Mouse (Mus musculus) intestine, embryonic 14.5 days (tissue): Measurements from ENCODE around the gene Dnajb13. TPM values are rescaled to one million over a fixed set of nuclear protein-coding genes. Genes with fewer than 3 reads are reported as not detected.

ENCODE experiments used
- ATAC-seq: fragments of 200-750 bp; cut with Nextera tagmentation; replicated peaks from 2 replicates; pipeline ENCODE4 v1.8.0; 2017; ENCODE audit warnings: low read depth, moderate number of reproducible peaks, moderate TSS enrichment, moderate library complexity; ENCODE audit not compliant: low FRiP score, low TSS enrichment
- DNase-seq: peaks from one replicate; pipeline ENCODE4 v3.0.0-alpha.2; 2018; ENCODE audit warnings: low spot score
- H3K27ac ChIP-seq: fragments of 300-500 bp; sonication (generic); 2 replicates; pipeline ENCODE4 v1.5.1; 2014; ENCODE audit warnings: low read depth, mild to moderate bottlenecking, control low read depth
- H3K27me3 ChIP-seq: fragments of 300-500 bp; sonication (generic); replicated peaks from 2 replicates; pipeline ENCODE4 v1.6.1; 2014; ENCODE audit warnings: low read length, control low read depth; ENCODE audit not compliant: control insufficient read depth, insufficient read depth
- H3K36me3 ChIP-seq: fragments of 300-500 bp; sonication (generic); 2 replicates; pipeline ENCODE4 v1.6.1; 2014; ENCODE audit warnings: low read length, control low read depth; ENCODE audit not compliant: control insufficient read depth, insufficient read depth
- H3K4me1 ChIP-seq: fragments of 300-500 bp; sonication (generic); replicated peaks from 2 replicates; pipeline ENCODE4 v1.6.1; 2014; ENCODE audit warnings: low read length, control low read depth, mixed read lengths; ENCODE audit not compliant: control insufficient read depth, insufficient read depth
- H3K4me2 ChIP-seq: fragments of 300-500 bp; sonication (generic); 2 replicates; pipeline ENCODE4 v1.6.1; 2014; ENCODE audit warnings: low read length
- H3K4me3 ChIP-seq: fragments of 300-500 bp; sonication (generic); 2 replicates; pipeline ENCODE4 v1.5.1; 2014; ENCODE audit warnings: low read depth, low read length, control low read depth, mixed read lengths
- H3K9ac ChIP-seq: fragments of 300-500 bp; sonication (generic); 2 replicates; pipeline ENCODE4 v1.6.1; 2014; ENCODE audit warnings: mild to moderate bottlenecking, low read length
- H3K9me3 ChIP-seq: fragments of 300-500 bp; sonication (generic); 2 replicates; pipeline ENCODE4 v1.6.1; 2016; ENCODE audit warnings: low read length, control low read depth; ENCODE audit not compliant: control insufficient read depth
- WGBS: fragments of 180-500 bp; shearing (Covaris S2); extraction: QIAGEN DNeasy Blood & Tissue Kit; methylation state at CpG from one replicate; pipeline ENCODE4 v1.1.7; 2014; 5-methylcytosine and 5-hydroxymethylcytosine counted together
- polyA plus RNA-seq: library from polyadenylated mRNA; unstranded; fragments of >200 nt; fragmentation: Nextera tagmentation; extraction: Ambion mirVana; gene quantifications from 2 replicates; pipeline ENCODE4 v1.2.1, GENCODE M21; 2014

Gene Dnajb13
- polyA plus RNA-seq, 1 experiment from 2014 or later, result 0.24 TPM

DNA sequence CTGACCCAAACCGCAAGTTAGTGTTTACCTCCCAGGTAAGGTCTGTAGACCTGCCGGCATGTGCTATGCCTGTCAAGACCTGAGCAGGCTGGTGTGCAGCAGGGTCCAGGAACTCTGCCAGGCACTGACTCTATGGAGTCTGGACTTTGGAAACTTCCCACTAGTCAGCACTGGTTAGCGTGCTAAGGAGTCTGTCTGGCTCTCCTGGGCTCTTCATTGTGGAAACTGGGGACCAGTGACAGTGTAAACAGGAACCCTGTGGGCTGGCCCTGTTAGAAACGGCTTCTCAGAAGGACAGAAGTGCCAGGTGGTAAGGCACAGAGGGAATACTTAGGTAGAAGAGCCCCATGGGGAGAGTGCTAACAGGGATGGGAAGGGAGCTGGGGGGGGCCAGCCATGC is 49.5 kb downstream of the Dnajb13 start:
- H3K4me3 ChIP-seq, result no peak overlapping the region
- H3K27ac ChIP-seq, result no peak overlapping the region
- peaks cover 36% of the 10 kb centered on the region for H3K36me3 ChIP-seq
- no peaks in the 10 kb centered on the region for H3K27me3 ChIP-seq
- 76% methylated on average over 4 of the region's 4 CpGs for WGBS
- DNase-seq, result no peak
- no peak overlapping the region for H3K9ac ChIP-seq
- no peak for ATAC-seq
- H3K4me1 ChIP-seq, result peaks cover 7% of the 10 kb centered on the region; the same call in 1 of the 2 replicates
- no peaks in the 10 kb centered on the region for H3K9me3 ChIP-seq
- no peak overlapping the region for H3K4me2 ChIP-seq

DNA sequence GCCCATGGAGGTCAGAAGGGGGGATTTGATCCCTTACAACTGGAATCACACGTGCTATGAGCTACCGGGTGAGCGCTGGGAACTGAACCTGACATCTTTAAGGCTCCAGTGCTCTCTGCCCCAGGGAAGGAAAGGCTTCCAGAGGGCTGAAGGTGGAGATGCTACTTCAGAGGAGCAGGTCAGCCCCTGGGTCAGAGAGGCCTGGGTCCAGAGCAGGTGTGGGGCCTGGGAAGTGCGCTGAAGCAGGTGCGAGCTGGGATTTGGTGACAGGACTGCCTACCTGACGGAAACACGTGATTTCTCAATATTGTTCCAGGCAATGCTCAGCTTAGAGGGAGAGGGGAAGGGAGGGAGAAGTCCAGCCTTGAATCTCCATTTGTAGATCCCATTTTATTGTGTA is 50.5 kb downstream of the Dnajb13 start:
- no peak overlapping the region for H3K9ac ChIP-seq
- H3K9me3 ChIP-seq, result no peaks in the 10 kb centered on the region
- no peaks in the 10 kb centered on the region for H3K27me3 ChIP-seq
- DNase-seq, result no peak
- H3K4me1 ChIP-seq, result peaks cover 7% of the 10 kb centered on the region; the same call in 1 of the 2 replicates
- 95% methylated on average over 7 of the region's 7 CpGs for WGBS
- ATAC-seq, result no peak
- peaks cover 36% of the 10 kb centered on the region for H3K36me3 ChIP-seq
- H3K4me3 ChIP-seq, result no peak overlapping the region
- H3K27ac ChIP-seq, result no peak overlapping the region
- H3K4me2 ChIP-seq, result no peak overlapping the region

DNA sequence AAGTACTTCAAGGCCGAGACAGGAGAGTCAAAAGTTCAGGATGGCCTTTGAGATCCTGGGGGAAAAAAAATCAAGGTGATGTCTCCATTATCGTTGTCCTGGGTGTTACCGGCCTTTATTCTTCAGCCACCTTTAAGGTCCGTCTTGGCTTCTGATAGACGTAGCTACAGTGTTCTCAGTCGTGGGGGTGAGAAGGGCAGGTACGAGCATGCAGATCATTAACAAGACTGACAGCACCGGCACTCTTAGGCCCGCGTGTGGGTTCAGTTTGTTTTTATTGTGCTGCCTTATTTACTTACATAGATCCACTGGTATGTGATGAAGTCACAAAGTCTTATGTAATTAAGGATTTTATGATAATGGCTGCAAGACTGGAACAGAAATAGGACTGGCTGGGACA is 51.0 kb downstream of the Dnajb13 start:
- Histone ChIP-seq H3K27ac (no peak overlapping the region), H3K4me2 (no peak overlapping the region), H3K4me1 (peaks cover 7% of the 10 kb centered on the region; the same call in 1 of the 2 replicates), H3K36me3 (peaks cover 35% of the 10 kb centered on the region), H3K4me3 (no peak overlapping the region), H3K9me3 (no peaks in the 10 kb centered on the region), H3K27me3 (no peaks in the 10 kb centered on the region), H3K9ac (no peak overlapping the region)
- no peak for DNase-seq
- 67% methylated on average over 10 of the region's 10 CpGs for WGBS
- ATAC-seq, result no peak

DNA sequence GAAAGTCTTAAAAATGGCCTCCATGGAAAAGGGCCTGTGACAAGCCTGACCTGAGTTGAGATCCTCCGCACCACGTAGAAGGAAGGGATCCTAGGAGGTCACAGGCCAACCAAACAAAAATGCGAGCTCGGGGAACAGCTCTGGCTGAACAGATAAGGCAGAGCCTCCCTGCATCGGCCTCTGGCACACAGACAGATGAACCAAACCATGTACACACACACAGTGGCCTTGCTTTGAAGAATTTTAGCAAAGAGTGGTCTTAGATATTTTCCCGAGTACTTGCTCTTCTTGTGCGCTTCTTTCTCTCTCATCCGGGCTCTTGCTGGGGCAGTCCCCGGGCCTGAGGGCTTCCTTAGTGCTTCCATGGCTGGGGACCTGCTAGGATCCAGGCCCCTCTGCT is 51.6 kb downstream of the Dnajb13 start:
- Histone ChIP-seq H3K4me1 (peaks cover 7% of the 10 kb centered on the region; the same call in 1 of the 2 replicates), H3K4me2 (no peak overlapping the region), H3K9me3 (no peaks in the 10 kb centered on the region), H3K36me3 (peaks cover 34% of the 10 kb centered on the region), H3K27me3 (no peaks in the 10 kb centered on the region), H3K27ac (no peak overlapping the region), H3K9ac (no peak overlapping the region), H3K4me3 (no peak overlapping the region)
- WGBS, result 57% methylated on average over 9 of the region's 9 CpGs
- DNase-seq (no peak), ATAC-seq (no peak)

DNA sequence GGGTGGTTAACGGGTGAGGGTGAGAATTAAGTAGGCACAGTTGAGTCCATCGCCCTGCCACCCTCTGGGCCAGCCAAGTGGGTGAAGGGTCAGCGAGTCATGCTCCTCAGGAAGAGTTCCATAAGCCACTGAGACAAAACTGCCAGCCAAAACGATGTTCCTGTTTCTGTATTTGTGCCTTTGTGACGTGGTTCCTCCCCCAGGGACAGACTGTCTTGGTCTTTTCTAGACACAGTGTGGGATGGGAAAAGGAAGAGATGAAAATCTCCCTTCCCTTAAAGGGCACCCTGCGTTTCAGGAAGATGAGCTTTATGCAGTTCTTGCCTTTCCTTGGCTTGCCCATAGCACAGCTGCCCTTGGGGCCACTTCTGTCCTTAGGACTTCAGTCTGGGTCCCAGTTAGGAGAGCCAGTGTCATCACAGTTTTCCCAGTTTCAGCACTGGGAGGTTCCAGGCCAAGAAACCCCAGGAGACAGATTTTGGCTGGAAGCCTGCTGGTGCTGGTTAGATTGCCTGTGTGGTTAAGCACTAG is 53.1 kb downstream of the Dnajb13 start:
- no peak overlapping the region for H3K4me3 ChIP-seq
- no peak overlapping the region for H3K4me2 ChIP-seq
- H3K36me3 ChIP-seq, result peaks cover 38% of the 10 kb centered on the region
- H3K9me3 ChIP-seq, result no peaks in the 10 kb centered on the region
- H3K27ac ChIP-seq, result no peak overlapping the region
- ATAC-seq, result no peak
- DNase-seq, result no peak
- H3K9ac ChIP-seq, result no peak overlapping the region
- H3K27me3 ChIP-seq, result no peaks in the 10 kb centered on the region
- H3K4me1 ChIP-seq, result peaks cover 7% of the 10 kb centered on the region; the same call in 1 of the 2 replicates
- WGBS, result 86% methylated on average over 6 of the region's 6 CpGs

DNA sequence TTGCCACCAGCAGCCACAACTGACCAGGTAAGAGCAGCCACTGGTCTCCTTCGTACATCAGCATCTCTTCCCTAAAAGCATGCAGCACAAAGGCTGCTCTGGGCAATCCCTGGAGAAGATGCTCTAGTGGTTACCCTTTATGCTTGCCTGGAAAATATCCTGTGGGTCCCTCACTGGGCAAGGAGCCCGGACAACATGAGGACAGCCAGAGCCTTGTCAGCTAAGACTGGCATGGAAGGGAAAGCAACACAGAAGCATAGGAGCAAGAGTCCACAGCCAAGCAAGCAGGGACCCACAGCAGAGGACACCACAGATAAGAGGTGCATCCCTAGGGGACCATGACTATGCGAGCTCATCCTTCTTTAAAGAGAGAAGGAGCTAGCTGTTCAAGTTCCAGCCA is 54.9 kb downstream of the Dnajb13 start:
- ATAC-seq (no peak), DNase-seq (no peak)
- H3K9me3 ChIP-seq, result no peaks in the 10 kb centered on the region
- H3K27ac ChIP-seq, result no peak overlapping the region
- H3K4me3 ChIP-seq, result no peak overlapping the region
- no peak overlapping the region for H3K9ac ChIP-seq
- no peaks in the 10 kb centered on the region for H3K27me3 ChIP-seq
- no peaks in the 10 kb centered on the region for H3K4me1 ChIP-seq
- WGBS, result 83% methylated on average over 3 of the region's 3 CpGs
- no peak overlapping the region for H3K4me2 ChIP-seq
- peaks cover 54% of the 10 kb centered on the region for H3K36me3 ChIP-seq

DNA sequence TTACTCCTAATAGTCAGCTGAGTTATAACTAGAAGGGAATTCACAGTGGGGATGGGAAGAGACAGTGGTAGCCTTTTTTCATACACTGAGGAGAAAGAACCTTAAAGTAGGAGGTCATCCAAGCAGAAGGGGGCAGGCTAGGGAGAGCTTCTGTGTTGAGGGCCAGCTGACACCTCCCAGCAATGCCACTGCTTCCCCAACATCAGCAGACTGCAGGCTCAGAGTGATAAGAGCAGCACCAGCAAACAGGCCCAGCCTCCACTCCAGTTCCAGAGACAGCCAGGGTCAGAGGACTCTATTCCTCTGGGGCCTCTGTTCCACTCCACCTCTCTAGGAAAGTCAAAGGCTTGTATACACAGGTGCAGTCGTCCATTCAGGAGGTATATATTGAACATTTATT is 56.6 kb downstream of the Dnajb13 start:
- Histone ChIP-seq H3K27ac (no peak overlapping the region), H3K36me3 (peaks cover 71% of the 10 kb centered on the region), H3K4me2 (no peak overlapping the region), H3K4me3 (no peak overlapping the region), H3K27me3 (no peaks in the 10 kb centered on the region), H3K9me3 (no peaks in the 10 kb centered on the region), H3K4me1 (no peaks in the 10 kb centered on the region), H3K9ac (no peak overlapping the region)
- DNase-seq (no peak), ATAC-seq (no peak)
- 73% methylated on average over 1 of the region's 1 CpGs for WGBS

Other genes starting within 250 kb of the Dnajb13 start
- 4.4 and 5.8 TPM in 2 replicates for gene P4ha3, start 229.4 kb downstream of the Dnajb13 start, polyA plus RNA-seq
- gene C2cd3, start 142.7 kb downstream of the Dnajb13 start, polyA plus RNA-seq, result 23.6 and 25.4 TPM in 2 replicates
- gene Ppme1, start 142.7 kb downstream of the Dnajb13 start, polyA plus RNA-seq, result 55.0 and 55.9 TPM in 2 replicates
- gene Ucp3, start 42.0 kb downstream of the Dnajb13 start, polyA plus RNA-seq, result not detected in 2 replicates
- 157 and 179 TPM in 2 replicates for gene Ucp2, start 21.6 kb downstream of the Dnajb13 start, polyA plus RNA-seq
- gene Coa4, start 22.1 kb upstream of the Dnajb13 start, polyA plus RNA-seq, result 33.8 and 36.9 TPM in 2 replicates
- 118 and 121 TPM in 2 replicates for gene Rab6a, start 92.5 kb upstream of the Dnajb13 start, polyA plus RNA-seq
- 89.4 and 94.6 TPM in 2 replicates for gene Mrpl48, start 93.3 kb upstream of the Dnajb13 start, polyA plus RNA-seq
- gene Plekhb1, start 147.5 kb upstream of the Dnajb13 start, polyA plus RNA-seq, result 16.2 and 19.1 TPM in 2 replicates
- 42.9 and 46.1 TPM in 2 replicates for gene Fam168a, start 191.7 kb upstream of the Dnajb13 start, polyA plus RNA-seq